Mouse (Mus musculus): ENCODE results near the gene Cdip1. TPM values are rescaled to one million over a fixed set of nuclear protein-coding genes. Genes with fewer than 3 reads are reported as not detected.

Gene Cdip1
- polyA plus RNA-seq, 1 experiment from 2014 or later = 111 TPM

DNA sequence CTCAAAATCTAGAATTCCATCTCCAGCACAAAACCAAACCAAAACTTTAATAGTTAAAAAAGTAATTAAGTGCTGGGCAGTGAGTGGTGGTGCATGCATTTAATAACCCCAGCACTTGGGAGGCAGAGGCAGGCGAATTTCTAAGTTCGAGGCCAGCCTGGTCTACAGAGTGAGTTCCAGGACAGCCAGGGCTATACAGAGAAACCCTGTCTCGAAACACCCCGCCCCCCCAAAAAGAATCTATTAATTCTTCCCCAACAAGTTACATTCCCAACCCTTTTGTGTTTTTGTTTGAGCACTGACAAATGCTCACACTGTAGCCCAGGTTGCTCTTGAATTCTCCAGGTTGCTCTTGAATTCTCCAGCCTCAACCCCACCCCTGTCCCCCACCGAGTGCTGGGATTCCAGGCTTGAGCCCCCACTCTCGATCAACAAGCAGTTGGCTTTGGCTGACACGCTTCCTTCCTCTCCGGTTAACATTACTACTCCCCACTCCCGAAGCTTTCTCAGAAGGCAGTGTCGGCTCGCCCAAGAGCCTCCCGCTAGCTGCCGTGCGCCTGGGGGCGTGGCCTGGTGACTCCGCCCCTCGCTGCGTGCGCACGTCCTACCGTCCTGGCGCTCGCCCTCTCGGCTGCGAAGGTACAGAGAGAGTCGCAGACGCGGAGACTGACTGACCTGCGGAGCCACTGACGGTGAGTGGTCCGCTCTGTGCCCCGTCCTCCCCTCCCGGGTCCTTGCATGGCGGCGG lies 64.1 kb downstream of the Cdip1 start, which contains the start of gene Hmox2:
Hmox2 (plus strand) TSS at position 582 of the 748 bp plus-strand sequence.
- 5% methylated on average over 35 of the region's 35 CpGs for WGBS
- H3K4me3 ChIP-seq = peak within 1 kb of the TSS; percentile 73
- peak; percentile 93 for DNase-seq (ENCODE audit: low spot score)
- no peaks in the 10 kb centered on the region for H3K36me3 ChIP-seq
- no peaks in the 10 kb centered on the region for H3K9me3 ChIP-seq
- H3K27ac ChIP-seq = peak within 1 kb of the TSS; percentile 91
- peaks cover 18% of the 10 kb centered on the region for H3K4me1 ChIP-seq (replicated peaks)
- peaks cover 7% of the 10 kb centered on the region; the same call in 1 of the 2 replicates for H3K27me3 ChIP-seq (ENCODE audit: insufficient read depth, poor library complexity, severe bottlenecking)

DNA sequence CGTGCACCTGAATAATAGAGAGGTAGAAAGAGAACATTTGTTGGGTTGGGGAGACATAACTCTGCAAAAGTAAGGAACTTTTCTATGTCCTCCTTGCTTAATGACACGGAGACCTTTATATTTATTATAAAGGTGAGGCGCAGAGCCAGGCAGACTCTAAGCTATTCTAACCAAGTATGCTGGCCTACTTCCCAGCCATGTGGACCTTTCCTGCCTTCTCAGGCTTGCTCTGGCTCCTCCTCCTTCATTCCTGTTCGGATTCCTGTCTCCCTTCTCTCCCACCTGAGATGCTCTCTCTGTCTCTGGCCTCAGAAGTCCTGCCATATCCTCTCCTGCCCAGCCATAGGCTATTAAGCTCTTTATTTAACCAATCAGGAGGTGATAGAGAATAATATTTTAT lies 64.8 kb downstream of the Cdip1 start:
- Histone ChIP-seq H3K9me3 (no peaks in the 10 kb centered on the region), H3K27ac (no peak overlapping the region), H3K36me3 (no peaks in the 10 kb centered on the region), H3K27me3 (ENCODE audit: insufficient read depth, poor library complexity, severe bottlenecking) (peaks cover 7% of the 10 kb centered on the region; the same call in 1 of the 2 replicates), H3K4me3 (no peak overlapping the region), H3K4me1 (replicated peaks) (peaks cover 18% of the 10 kb centered on the region)
- DNase-seq (ENCODE audit: low spot score) = no peak
- WGBS = 77% methylated on average over 4 of the region's 4 CpGs

DNA sequence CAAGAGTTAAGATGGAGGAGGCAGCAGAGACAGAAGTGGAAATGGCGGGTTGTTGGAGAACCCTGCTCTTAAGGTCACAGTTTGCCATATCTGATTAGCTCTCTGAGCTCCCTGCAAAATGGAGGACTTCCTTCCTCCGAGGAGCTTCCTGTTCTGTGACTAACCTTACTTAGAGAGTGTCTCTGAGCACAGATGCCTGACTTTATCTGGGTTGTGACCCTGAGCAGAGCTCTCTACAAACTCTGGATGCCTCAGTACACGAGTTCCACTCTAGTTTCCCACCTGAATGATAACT lies 67.2 kb downstream of the Cdip1 start:
- peaks cover 7% of the 10 kb centered on the region; the same call in 1 of the 2 replicates for H3K27me3 ChIP-seq (ENCODE audit: insufficient read depth, poor library complexity, severe bottlenecking)
- H3K4me3 ChIP-seq = no peak overlapping the region
- no peaks in the 10 kb centered on the region for H3K36me3 ChIP-seq
- no peak for DNase-seq (ENCODE audit: low spot score)
- 73% methylated on average over 3 of the region's 3 CpGs for WGBS
- H3K4me1 ChIP-seq (replicated peaks) = peaks cover 26% of the 10 kb centered on the region
- no peak overlapping the region for H3K27ac ChIP-seq
- H3K9me3 ChIP-seq = no peaks in the 10 kb centered on the region

DNA sequence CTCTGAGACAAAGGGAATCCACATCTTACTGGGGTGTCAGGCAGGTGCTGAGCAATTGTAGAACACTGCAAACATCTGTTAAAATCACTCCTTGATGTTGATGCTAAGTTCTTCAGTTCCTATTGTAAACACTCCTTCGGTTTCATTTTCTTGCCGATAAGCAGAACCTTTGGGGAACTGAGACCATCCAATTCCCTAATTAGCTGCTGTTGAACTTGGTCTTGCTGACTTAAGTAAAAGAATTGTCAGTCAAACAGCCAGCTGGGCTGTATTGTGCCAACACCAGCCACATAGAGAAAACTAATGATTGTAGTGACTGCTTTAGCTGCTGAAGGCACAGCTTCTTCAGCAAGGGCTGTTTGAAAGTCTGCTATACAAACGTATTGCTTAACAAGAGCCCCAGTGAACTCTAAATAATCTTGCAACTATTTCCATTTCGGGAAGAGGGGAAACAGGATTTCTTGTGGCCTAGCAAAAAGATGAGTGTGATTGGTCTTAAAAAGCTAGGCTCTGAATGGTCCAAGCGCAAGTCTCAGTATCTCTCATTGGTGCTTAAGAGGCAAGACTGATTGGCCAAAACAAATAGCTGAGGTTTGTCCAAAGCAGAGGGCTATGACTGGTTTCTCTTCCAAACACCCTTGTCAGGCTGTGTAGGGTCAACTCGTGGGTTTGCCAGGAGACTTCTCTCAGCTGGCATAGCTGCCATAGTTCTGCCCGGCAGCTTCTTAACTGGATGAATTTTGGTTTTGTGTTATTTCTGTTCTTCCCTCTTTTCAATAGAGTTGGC lies 67.8 kb downstream of the Cdip1 start:
- H3K9me3 ChIP-seq = no peaks in the 10 kb centered on the region
- WGBS = 80% methylated on average over 7 of the region's 7 CpGs

DNA sequence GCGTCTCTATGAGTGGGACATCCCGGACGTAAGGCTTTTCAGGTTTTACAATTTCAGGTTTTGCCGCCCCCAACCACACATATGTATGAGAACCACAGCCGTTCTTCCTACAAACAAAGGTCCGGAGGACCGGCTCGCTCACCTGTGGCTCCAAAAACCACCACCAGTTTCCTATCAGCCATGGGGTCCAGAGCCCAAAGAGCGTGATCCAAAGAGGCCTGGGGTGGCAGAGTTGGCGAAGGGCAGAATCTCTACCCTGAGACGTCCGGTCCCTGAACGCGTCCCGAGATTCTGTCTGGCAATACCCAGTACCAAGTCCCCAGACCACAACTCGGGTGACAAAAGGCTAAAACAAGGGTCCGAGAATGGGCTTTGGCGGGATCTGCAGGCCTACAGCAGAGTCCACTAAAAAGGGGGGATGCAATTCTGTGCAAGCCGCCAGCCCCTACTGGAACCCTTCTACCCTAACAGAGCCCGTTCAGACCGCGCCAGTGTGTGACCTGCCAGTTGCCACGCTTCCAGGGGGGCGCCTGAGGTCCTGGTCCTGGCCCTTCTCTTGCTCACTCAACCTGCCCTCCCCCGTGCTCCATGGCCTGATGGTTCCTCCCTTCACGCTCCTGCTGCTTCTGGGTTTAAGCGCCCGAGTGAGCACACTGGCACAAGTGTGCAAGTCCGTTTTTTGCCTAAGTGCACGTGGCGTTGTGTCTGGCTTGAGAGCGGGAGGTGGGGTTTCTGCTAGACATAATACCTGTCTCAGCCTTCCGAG lies 71.2 kb downstream of the Cdip1 start, which contains the start of gene Nmral1:
Nmral1 (minus strand) TSS at position 604 of the 766 bp plus-strand sequence.
- WGBS = 10% methylated on average over 33 of the region's 33 CpGs
- no peaks in the 10 kb centered on the region for H3K9me3 ChIP-seq
- H3K36me3 ChIP-seq = peaks cover 30% of the 10 kb centered on the region
- DNase-seq (ENCODE audit: low spot score) = peak; percentile 86
- peaks cover 17% of the 10 kb centered on the region for H3K4me1 ChIP-seq (replicated peaks)
- H3K4me3 ChIP-seq = peak within 1 kb of the TSS; percentile 76
- no peaks in the 10 kb centered on the region for H3K27me3 ChIP-seq (ENCODE audit: insufficient read depth, poor library complexity, severe bottlenecking)
- H3K27ac ChIP-seq = peak within 1 kb of the TSS; percentile 97

More for the DNA sequence above, 67.8 kb downstream of the Cdip1 start:
- H3K4me3 ChIP-seq = no peak overlapping the region
- H3K36me3 ChIP-seq = no peaks in the 10 kb centered on the region
- H3K27ac ChIP-seq = no peak overlapping the region
- no peak for DNase-seq (ENCODE audit: low spot score)
- peaks cover 27% of the 10 kb centered on the region for H3K4me1 ChIP-seq (replicated peaks)
- peaks cover 7% of the 10 kb centered on the region; the same call in 1 of the 2 replicates for H3K27me3 ChIP-seq (ENCODE audit: insufficient read depth, poor library complexity, severe bottlenecking)

DNA sequence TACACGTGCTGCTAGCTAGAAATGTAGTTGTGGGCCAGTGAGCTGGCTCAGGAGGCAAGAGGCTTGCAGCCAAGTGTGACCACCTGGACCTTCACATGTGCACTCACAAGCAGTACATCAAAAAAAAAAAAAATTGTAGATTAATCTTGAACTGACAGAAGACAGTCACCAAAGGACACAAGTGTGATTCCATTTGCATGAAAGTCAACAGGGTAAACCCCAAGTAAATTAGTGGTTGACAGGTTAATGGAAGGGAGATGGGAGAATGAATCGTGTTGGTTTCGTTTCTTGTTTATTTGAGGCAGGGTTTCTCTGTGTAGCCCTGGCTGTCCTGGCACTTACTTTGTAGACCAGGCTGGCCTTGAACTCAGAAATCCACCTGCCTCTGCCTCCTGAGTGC lies 72.2 kb downstream of the Cdip1 start:
- H3K4me3 ChIP-seq = peak overlapping the region; percentile 76
- 79% methylated on average over 3 of the region's 3 CpGs for WGBS
- H3K36me3 ChIP-seq = peaks cover 41% of the 10 kb centered on the region
- peak overlapping the region; percentile 97 for H3K27ac ChIP-seq
- DNase-seq (ENCODE audit: low spot score) = no peak
- no peaks in the 10 kb centered on the region for H3K27me3 ChIP-seq (ENCODE audit: insufficient read depth, poor library complexity, severe bottlenecking)
- no peaks in the 10 kb centered on the region for H3K9me3 ChIP-seq
- peaks cover 17% of the 10 kb centered on the region for H3K4me1 ChIP-seq (replicated peaks)

DNA sequence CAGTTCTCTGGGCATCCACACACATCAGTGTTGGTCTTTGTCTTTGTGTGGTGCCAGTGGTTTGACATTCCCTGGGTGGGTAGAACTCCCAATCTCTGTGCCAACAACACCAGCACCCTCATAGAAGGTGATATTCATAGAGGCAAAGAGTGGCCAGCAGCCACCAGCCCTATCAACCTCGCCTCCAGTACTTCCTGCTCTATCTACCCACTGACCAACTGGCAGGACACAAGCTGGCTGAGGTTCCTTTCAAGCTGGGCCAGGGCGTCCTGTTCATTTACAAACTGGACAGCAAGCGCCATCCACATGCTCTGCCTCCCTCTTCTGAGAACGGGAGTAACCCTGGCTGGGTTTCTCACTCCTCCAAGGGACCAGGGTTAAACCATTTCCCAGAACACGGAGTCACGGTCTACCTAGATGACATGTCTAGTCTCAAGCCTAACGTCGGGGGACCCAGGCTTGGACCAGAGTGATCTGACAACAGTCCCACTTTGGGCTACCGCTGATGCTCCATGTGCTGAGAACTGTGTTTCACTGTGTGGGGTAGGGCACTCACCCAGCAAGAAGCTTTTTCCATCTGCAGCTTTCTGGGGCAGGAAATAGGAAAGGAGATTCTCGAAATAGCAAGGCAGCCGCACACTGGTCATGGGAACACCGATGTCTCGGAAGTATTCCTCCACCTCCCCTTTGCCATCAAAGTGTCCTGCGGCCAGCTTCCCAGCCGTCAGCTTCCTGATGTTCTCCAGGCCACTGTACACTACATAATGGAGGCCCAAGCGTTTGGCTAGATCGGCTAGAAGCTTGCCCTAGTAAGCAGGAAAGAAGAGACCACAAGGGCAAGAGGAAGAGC lies 76.0 kb downstream of the Cdip1 start:
- Histone ChIP-seq H3K4me3 (no peak overlapping the region), H3K36me3 (peaks cover 78% of the 10 kb centered on the region), H3K27ac (no peak overlapping the region), H3K27me3 (ENCODE audit: insufficient read depth, poor library complexity, severe bottlenecking) (no peaks in the 10 kb centered on the region), H3K9me3 (no peaks in the 10 kb centered on the region), H3K4me1 (replicated peaks) (peaks cover 9% of the 10 kb centered on the region)
- 93% methylated on average over 17 of the region's 17 CpGs for WGBS
- no peak for DNase-seq (ENCODE audit: low spot score)

DNA sequence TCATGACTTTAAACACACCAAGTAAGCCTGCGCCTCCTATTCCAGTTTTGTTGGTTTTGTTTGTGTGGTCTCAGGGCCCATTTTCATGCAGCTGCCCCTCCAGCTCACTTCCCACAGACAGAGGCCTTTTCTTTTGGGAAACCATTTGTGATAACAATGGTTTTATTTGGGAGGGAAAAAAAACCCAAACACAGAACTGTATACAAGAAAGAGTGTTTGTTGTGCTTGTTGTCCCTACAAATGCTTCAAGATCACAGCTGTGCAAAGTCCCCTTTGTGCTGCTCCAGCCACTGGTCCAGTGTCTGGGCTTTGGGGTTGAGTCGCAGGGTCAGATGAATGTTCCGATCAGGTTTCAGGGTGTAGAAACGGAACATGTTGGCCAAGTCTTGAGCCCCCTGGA lies 78.9 kb downstream of the Cdip1 start:
- no peak for DNase-seq (ENCODE audit: low spot score)
- 96% methylated on average over 4 of the region's 4 CpGs for WGBS

DNA sequence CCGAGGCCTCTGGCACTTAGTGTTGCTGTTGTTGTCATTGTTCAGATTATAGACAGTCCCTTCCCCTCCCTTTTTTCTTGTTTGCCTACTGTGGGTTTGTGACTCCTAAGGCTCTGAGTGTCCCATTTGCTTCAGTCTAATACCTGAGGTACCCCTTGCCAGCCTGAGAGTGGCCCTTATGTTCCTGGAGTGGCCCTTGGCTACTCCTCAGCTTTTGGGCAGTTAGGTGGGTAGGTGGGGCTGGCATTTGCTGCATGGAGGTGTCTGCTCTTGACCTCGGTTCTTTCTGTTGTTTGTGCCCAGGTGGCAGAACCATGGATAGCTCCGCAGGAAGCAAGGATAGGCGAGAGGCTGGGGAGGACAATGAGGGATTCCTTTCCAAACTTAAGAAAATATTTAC lies 84.6 kb downstream of the Cdip1 start:
- WGBS = 66% methylated on average over 4 of the region's 4 CpGs
- H3K27ac ChIP-seq = no peak overlapping the region
- no peaks in the 10 kb centered on the region for H3K9me3 ChIP-seq
- H3K36me3 ChIP-seq = peaks cover 100% of the 10 kb centered on the region
- H3K4me3 ChIP-seq = no peak overlapping the region
- DNase-seq (ENCODE audit: low spot score) = no peak
- no peaks in the 10 kb centered on the region for H3K4me1 ChIP-seq (replicated peaks)
- H3K27me3 ChIP-seq (ENCODE audit: insufficient read depth, poor library complexity, severe bottlenecking) = no peaks in the 10 kb centered on the region

More for the DNA sequence above, 78.9 kb downstream of the Cdip1 start:
- H3K4me3 ChIP-seq = no peak overlapping the region
- H3K4me1 ChIP-seq (replicated peaks) = no peaks in the 10 kb centered on the region
- H3K27me3 ChIP-seq (ENCODE audit: insufficient read depth, poor library complexity, severe bottlenecking) = no peaks in the 10 kb centered on the region
- no peaks in the 10 kb centered on the region for H3K9me3 ChIP-seq
- H3K27ac ChIP-seq = no peak overlapping the region
- H3K36me3 ChIP-seq = peaks cover 100% of the 10 kb centered on the region

DNA sequence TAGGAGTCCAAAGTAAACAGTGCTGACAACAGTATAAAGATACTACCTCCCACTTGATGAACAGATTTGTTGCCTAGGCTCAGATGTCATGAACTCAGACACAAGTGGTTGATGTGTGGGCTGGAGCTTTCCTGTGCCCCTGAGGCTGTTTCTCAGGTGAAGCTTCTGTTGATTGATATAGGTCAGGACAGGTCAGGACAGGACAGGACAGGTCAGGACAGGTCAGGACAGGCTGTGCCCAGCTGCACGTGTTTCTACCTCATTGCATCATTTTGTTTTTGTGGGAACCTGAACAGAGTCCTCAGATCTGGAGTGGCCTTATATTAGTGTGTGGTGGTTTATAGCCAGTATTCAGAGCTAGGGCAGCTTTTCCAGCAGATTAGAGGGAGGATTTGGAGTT lies 87.4 kb downstream of the Cdip1 start:
- no peaks in the 10 kb centered on the region for H3K27me3 ChIP-seq (ENCODE audit: insufficient read depth, poor library complexity, severe bottlenecking)
- H3K4me1 ChIP-seq (replicated peaks) = no peaks in the 10 kb centered on the region
- H3K36me3 ChIP-seq = peaks cover 100% of the 10 kb centered on the region
- 74% methylated on average over 1 of the region's 1 CpGs for WGBS
- H3K4me3 ChIP-seq = no peak overlapping the region
- H3K27ac ChIP-seq = no peak overlapping the region
- no peaks in the 10 kb centered on the region for H3K9me3 ChIP-seq
- DNase-seq (ENCODE audit: low spot score) = no peak

DNA sequence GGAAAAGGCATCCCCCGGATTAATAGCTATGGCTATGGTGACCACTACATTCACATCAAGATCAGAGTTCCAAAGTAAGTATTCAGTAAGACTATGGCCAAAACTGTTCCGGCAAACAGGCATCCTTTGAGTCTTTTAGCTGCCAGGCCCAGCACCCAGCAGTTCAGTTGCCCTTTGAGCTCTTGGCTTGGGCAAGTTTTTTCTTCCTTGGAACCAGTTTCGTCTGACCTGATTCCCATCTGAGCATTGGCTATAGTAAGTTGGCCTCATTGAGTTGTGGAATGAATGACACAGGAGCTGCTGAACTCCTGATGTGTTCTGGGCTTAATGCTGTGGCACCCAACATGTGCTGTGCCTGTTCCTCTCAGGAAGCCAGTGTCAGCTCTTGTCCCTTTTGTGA lies 88.9 kb downstream of the Cdip1 start:
- no peaks in the 10 kb centered on the region for H3K27me3 ChIP-seq (ENCODE audit: insufficient read depth, poor library complexity, severe bottlenecking)
- 94% methylated on average over 3 of the region's 3 CpGs for WGBS
- H3K27ac ChIP-seq = no peak overlapping the region
- no peaks in the 10 kb centered on the region for H3K9me3 ChIP-seq
- no peaks in the 10 kb centered on the region for H3K4me1 ChIP-seq (replicated peaks)
- H3K36me3 ChIP-seq = peaks cover 100% of the 10 kb centered on the region
- H3K4me3 ChIP-seq = no peak overlapping the region
- no peak for DNase-seq (ENCODE audit: low spot score)
